Mouse (Mus musculus) ES-CJ7 (cell line): ENCODE measurements around the gene Man1b1.

ENCODE experiments used
- DNase-seq: peaks from one replicate; pipeline ENCODE4 v3.0.0; 2011; ENCODE audit warnings: low read depth, low spot score

The Man1b1 gene

DNA sequence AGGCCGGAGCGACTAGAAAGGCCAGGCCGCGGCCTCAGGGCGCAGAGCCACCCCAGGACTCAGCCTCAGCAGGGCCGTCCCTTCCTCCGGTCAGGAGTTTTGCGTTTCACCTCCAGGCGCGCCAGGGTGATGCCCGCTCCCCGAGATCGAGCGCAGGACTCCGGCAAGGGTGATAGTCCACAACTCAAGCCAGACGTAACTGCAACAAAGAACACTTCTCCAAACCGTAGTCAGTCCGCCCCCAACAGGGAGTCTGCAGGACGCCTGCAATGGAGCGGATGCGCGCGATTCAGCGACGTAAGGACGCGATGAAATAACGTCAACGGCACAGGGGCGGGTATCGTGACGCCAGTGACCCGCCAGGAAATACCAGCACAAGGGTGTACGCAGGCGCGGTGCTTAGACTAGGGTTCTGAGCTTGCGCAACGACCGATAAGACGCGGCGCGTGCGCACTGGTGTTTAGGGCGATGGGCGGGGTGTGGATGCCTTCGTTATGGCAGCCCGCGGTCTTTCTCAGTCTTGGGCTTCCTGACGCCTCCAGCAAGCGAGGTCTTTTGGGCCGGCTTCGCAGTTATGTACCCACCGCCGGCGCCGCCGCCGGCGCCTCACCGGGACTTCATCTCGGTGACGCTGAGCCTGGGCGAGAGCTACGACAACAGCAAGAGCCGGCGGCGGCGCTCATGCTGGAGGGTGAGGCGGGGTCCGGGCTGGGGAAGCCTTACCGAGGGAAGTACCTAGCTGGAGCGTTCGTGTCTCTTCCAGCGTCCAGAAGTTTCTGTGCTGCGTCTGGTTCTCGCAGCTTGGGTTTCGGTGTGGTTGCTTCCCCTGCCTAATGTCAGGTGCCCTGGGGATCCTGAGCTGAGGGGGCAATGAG, at the start of gene Man1b1:
Gene Man1b1, plus strand, starts transcription at position 53 of the 875 bp plus-strand sequence.
- peak; percentile 100 for DNase-seq

DNA sequence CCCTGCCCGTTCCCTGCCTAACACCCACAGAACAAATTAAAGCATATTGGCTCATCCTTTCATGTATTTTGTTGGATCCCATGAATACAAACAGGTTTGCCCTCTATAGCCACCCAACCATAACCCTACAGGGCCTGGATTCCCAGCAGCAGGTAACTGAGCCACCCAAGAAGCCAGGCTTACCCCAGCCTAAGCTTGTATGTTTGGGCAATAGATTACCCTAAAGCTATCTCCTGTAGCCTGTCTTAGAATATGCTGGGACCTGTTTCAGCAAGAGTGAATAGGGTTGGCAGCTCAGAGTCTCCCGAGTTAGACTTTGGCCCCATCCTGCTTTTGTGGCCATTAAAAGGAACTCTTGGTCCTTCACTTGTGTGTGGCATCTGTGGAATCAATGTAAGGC, 46.6 kb upstream of the Man1b1 start:
- no peak for DNase-seq

DNA sequence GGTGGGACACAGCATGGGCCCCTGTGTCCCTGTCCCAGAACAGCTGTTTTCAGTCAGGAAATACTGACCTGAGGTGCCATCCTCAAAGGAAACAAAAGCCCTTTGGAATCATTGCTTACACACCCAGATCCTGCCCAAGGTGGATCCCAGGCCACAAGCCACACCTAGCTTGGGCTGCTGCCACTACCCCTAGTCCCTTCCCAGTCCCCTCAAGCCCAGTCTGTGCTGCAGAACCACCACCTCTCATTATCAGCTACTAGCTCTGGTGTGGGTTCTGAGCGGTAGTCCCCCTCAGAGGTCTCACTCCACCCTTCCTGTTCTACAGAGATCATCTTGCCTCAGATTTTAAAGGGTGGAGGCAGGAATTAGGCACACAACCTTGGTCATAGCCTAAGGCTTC, 45.8 kb upstream of the Man1b1 start:
- DNase-seq: no peak

DNA sequence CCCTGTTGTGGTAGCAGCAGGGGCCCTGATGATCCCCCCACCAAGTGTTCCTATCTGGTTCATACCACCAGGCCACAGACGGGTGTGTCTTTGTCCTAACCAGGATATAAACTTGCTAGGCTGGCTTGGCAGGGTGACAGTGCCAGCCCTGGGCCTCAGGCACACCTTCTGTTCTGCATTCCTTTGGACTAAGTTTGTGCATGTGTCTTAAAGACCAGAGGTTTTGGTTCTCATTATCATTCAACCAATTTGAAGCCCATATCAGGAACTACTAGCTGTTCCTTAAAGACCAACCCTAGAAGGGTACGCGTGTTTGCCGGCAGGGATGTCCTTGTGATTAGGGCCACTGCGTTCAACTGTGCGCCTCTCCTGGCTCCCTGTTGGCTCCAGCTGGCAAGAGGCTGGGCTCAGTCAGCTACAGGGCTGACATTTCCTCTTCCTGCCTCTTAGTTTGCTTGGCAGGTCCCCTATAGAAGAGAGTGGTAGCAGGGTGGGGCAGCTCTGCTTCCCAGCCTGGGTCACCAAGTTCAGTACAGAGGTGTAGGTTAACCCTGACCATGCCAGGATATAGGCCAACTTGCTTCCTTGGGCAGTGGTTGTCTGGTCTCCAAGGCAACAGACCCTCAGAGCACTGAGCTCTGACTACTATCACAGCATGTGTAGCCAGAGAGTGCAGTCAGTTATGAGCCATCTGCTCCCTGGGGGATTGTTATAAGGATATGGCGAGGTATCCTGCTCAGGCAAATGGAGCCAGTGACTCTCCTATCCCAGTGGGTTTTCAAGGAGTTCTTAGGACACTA, 45.1 kb upstream of the Man1b1 start:
- no peak for DNase-seq

DNA sequence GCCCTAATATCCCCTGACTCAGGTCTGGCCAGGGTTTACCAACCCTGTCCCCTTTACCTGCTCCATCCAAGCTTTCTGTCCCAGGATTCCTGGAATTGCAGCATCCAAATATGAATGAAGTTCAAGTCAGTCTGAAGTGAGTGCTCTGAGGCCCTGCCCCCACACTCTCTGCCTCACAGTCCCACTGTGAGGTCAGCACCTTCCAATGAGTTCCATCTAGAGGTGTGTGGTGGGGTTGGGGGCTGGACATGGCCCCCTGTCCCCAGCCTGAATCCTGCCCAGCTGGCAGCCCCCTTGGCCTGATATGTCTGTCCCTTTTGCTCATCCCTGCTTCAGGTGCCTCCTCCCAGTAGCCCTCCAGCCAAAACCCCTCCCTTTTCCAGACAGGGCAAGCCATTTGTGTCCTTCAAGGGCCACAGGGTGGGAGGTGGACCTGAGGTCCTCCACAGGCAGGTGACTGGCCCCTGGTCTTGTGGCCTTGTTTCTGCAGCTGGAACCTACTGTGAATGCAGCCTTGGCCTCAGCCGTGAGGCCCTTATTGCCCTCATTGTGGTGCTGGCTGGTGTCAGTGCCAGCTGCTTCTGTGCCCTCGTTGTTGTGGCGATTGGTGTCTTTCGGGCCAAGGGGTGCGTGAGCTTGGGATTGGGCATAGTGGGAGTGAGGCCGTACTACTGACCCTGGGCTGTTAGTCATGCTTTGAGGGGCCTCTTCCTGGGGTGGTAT, 44.0 kb upstream of the Man1b1 start, which contains the start of gene Tmem210:
Gene Tmem210, plus strand, starts transcription at position 219 of the 723 bp plus-strand sequence.
- DNase-seq: no peak

DNA sequence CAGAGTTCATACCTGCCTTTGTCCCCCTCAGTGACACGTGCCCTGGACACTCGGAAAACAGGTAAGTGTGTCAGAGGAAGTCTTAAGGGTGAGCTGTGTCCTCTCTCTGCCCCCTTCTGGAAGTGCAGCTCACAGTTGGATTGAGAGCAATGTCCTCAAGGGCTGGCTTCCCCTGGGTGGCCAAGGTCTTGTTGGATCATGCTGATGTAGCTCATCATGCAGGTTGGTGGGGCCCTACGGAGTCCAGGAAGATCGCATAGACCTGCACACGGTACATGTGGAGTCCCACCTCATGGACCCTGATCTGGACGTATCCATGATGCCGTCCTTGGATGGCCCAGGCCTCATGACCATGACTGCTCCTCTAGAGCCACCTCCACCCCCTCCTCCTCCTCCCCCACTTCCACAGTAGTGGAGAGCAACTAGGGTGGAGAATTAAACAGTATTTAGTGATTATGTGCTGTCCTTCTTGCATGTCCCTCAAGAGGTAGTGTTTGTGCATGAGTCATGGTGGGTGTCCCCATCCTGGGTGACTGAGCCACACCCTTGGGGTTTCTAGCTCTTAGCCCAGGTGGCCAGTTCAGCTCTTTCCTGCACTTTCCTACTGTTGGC, 43.3 kb upstream of the Man1b1 start:
- DNase-seq: no peak

DNA sequence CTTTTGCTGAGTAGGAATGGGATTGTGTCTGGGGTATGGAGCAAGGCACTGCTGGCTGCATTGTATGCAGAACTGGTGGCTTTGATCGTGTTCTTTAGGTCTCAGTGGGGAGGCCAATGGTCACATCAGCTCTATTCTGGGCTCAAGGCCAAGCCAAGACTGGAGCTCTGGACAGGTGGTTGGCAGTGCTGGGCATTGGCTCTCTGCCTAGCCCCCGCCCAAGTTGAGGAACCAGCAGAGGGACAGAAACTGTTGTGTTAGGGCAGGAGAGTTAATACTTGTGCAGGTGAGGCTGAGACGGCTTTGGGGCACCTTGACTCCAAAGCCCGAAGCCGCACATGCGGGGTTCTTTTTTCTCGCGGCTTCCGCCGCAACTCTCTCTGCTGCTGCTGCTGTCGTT, 42.5 kb upstream of the Man1b1 start, which contains the start of gene Lrrc26:
Gene Lrrc26, plus strand, starts transcription at position 265 of the 400 bp plus-strand sequence.
- no peak for DNase-seq

DNA sequence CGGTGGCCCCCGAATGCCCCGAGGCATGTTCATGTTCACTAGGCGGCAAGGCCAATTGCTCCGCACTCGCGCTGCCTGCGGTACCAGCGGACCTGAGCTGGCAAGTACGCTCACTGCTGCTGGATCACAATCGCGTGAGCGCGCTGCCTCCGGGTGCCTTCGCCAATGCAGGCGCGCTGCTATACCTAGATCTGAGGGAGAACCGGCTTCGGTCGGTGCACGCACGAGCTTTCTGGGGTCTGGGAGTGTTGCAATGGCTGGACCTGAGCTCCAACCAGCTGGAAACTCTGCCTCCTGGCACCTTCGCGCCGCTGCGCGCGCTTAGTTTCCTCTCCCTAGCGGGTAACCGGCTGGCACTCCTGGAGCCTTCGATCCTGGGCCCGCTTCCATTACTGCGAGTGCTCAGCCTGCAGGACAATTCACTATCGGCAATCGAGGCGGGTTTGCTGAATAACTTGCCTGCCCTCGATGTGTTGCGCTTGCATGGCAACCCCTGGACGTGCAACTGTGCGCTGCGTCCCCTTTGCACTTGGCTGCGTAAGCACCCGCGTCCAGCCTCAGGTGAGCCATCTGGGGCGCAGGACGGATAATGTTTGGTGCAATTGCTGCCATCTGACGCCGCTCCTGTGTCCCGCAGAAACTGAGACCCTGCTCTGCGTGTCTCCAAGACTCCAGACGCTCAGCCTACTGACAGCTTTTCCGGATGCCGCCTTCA, 41.9 kb upstream of the Man1b1 start:
- DNase-seq: peak; percentile 44

DNA sequence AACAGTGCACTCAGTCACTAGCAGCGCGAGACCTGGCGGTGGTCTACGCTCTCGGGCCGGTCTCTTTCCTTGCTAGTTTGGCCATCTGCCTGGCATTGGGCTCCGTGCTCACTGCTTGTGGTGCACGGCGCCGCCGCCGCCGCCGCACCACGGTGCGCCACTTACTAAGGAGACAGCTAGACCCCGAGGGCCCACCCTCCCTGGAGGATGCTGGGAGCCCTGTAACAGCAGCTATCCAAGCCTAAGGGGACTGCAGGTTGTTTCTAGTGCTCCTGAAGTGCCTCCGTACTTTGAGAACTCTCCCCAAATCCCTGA, 41.4 kb upstream of the Man1b1 start:
- DNase-seq: peak; percentile 35

DNA sequence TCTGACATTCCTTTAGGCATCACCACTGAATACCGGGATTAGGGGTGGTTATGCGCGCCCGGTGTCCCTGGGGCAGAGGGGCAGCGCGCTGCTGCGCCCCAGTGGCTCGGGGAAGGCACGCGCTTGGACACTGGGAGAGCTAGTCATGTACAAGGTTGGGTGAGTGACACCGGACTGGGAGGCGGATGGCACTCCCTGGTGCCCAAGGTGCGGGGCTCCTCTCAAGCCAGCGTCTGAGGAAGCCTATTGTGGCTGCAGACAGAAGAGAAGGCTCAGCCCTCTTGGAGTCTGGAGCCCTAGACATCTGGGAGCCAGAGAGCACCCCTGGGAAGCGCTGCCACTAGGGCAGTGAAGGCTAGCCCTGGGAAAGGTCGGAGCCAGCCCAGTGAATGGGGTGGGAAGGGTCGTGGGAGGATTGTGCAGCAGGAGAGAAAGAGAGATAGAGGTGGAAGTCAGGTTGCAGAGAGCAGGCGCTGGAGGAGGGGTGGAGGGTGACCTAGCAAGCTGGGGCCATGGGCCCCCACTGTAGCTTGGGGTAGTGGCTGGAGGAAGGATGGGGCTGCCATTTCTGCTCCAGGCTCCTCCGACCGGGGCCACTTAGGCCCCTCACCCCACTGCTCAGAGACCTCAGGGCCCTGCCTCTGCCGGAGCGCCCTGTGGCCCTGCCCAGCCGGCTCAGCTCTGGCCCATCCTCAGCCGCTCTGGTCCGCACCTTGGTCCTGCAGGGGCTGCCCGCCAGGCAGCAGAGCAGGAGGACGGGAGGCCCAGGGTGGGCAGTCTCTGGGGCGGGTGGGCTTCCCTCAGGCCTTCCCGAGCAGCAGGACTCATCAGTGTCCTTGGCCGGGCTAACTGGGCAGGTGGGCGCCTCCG, 40.7 kb upstream of the Man1b1 start:
- no peak for DNase-seq

DNA sequence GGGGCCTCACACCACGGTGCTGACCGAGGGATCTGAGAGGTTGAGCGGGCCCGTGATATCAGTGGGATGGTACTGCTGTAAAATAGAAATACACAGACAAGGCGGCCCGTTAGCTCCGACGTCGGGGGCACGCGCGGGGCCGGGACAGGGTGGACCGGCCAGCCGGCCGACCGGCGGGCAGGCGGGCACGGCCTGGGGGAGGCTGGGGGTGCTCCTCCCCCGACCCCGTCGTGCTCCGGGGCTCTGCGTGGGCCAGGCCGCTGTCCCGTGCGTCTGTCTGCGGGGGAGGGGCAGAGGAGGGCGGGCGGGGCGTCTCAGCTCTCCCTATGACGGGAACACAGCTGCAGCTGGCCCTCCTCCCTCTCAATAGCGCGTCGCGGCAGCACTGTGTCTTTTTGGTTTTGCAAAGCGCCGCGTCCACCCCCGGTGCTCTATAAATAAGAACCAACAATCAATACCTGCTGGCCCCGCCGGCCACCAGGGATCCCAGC, 40.0 kb upstream of the Man1b1 start:
- no peak for DNase-seq

DNA sequence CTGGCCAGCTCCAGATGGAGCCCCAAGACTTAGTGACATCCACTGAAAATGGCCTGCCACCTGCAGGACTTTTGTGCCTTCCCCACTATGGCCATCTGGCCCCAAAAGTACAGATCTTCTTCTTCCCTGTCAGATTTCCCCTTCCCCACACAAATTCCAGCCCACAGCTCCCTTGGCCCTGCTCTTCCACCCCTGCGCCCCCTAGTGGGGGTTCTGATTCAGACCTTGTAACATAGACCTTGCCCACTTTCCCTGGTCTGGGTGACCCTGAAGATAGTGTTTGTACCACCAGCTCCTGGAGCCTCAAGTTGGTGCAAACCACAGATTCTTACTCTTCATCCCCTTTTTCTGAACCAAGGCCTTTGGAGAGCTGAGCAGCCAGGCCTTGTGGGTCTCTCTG, 39.3 kb upstream of the Man1b1 start:
- DNase-seq: peak; percentile 80

DNA sequence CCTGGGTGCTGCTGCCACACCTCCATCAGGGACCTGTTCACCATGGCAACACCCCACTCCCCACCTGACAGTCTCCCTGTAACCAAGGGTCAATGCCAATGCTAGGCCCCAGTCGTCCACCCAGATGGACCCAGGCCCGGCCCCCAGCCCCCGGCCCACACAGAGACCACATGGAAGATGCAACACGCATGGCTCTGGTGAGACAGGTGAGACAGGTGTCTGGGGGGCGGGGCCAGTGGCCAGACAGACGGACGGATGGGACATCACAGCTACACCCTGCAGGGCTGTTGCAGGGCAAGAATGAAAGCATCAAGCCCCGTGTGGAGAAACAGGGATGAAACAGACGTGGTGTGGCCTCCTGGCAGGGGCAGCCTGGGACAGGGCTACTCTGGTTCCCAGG, 38.4 kb upstream of the Man1b1 start:
- DNase-seq: no peak

DNA sequence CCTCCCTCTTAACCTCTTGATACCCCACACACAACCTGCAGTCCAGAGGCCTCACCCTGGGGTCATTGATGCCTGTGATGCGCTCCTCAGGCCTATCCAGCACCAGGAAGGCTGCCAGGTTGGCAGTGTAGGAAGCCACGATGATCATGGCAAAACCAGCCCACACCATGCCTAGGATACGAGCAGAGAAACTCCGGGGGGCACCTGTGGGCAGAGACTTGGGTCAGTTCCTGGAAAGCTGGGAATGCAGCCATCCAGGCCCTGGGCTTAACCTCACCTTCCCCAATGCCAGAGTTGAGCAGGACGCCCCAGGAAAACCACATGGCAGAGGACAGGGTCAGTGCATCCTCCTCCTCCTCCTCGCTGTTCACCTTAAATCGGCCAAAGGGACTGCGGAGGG, 35.0 kb upstream of the Man1b1 start:
- no peak for DNase-seq

DNA sequence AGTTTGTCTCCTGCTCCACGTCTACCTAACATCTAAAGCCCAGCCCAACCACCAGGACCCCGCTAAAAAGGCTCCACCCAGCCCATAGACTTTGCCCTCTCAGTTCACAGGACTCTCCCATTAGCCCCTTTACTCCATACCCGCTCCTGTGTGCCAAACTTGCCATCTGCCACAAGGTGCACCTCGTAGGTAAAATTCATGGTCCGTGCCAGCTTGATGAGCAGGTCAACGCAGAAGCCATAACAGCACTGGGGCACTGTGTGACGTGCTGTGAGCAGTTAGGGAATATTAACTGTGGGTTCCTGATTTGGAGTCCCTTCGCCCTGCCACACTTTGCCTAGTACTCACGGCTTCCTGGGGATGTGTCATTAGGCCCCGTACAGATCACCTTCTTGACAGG, 34.1 kb upstream of the Man1b1 start:
- DNase-seq: no peak

DNA sequence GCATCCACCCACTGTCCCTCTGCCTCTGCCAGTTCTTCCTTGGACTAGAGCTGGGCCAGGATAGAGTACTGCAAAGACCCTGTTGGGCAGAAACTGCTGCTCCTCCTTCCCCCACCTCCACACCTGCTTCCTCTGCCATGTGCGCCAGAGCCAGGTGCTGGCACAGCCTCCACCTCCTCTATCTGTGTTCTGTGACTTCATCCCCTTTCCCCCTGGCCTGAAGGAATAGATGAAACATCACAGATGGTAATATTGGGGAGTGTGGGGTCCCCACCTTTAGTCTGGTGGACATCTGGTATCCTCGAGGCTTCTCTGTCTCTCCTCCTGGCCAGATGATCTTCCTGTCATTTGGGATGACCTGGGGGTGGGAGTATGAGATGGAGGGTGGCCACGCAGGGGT, 28.7 kb upstream of the Man1b1 start:
- no peak for DNase-seq

DNA sequence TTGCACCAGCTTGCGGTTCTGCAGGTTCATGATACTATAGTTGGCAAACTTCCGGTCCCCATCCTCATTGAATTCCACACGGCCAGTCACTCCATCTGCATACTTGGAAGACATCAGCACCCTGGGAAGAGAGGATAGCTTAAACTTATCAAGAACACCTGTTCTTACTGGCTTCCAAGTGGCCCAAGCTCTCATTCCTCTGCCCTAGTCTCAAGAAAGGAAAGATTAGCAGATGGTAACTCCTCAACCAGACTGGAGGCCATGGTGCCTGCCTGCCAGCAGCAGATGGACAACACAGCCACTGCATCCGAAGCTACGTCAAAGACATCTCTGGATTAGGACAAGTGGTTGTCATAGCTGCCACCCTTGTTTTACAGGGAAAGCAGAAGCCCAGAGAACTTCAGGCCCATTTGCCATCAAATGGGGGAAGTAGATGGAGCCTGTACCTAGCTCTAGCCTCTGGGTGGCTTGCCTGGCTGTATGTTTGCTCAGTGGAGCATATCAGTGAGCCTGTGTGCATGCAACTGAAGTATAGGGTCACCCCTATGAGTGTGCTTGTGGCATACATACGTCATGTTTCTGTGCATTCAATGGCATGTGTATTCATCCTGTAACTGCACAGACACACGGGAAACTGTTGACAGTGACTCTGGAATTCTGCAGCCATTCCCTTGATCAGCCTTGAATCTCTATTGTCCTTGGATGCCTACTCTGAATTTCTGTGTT, 28.0 kb upstream of the Man1b1 start:
- no peak for DNase-seq

DNA sequence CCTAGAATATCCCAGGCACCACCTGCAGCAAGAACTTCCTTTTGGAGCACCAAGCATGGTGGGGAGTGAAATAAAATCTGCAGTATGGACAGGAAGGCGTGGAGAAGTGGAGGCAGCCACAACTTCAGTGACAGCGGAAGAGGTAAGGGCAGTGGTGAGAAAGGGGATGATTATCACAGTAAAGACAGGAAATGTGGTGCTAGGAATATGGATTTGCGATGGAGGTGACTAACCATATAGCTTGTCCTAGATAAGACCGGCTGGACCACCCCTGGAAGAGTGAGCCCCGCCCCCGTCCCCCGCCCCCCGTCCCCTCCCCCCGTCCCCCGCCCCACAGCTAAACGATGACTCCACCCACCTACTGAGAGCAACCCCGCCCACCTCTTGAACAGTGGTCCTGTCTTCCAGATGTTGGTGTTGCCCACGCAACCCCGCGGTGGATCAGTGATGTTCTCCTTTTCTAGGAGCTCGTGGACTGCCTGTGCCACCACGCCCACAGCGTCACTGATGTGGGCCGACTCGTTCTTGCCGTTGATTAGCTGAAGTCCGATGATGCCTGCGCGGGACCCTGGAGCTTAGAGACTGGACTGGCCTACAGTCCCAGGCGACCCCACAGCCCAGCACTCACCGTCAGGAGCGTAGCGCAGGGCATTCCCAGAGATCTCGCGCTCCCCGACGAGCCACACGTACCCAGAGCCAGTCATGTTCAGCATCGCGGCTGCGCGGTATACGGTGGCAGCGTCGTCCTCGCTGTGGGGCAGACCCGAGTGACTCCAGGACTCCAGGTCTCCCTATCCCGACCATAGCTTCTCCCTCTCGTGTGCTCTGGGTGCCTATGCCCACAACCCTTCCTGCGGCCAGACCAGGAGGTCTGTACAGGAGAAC, 27.2 kb upstream of the Man1b1 start:
- peak; percentile 52 for DNase-seq
